Mouse (Mus musculus) left cerebral cortex, adult 8-10 months (tissue): Measurements from ENCODE around the gene Nudt22. TPM values are rescaled to one million over a fixed set of nuclear protein-coding genes. Genes with fewer than 3 reads are reported as not detected.

Experiments
- DNase-seq, 2 experiments: peaks; one replicate each; pipeline ENCODE4 v3.0.0; 2022; ENCODE audit warnings: low spot score in 2 of 2
- total RNA-seq, 4 experiments: library from RNA; stranded (reverse); gene quantifications; 2 replicates each; pipeline ENCODE4 v1.2.4; 2022

Gene Nudt22
- total RNA-seq, 4 experiments from 2014 or later, result 13.8 to 17.0 (median 16.2) TPM

GRCm38 (mm10) chr19:6977759-6978638 is 17.9 kb downstream of the Nudt22 start:
- DNase-seq, result no peak

GRCm38 (mm10) chr19:6975537-6976521 is 20.1 kb downstream of the Nudt22 start, which contains the start of gene Plcb3:
Gene Plcb3 (minus strand): TSS chr19:6976470.
- DNase-seq, result no peak

DNA sequence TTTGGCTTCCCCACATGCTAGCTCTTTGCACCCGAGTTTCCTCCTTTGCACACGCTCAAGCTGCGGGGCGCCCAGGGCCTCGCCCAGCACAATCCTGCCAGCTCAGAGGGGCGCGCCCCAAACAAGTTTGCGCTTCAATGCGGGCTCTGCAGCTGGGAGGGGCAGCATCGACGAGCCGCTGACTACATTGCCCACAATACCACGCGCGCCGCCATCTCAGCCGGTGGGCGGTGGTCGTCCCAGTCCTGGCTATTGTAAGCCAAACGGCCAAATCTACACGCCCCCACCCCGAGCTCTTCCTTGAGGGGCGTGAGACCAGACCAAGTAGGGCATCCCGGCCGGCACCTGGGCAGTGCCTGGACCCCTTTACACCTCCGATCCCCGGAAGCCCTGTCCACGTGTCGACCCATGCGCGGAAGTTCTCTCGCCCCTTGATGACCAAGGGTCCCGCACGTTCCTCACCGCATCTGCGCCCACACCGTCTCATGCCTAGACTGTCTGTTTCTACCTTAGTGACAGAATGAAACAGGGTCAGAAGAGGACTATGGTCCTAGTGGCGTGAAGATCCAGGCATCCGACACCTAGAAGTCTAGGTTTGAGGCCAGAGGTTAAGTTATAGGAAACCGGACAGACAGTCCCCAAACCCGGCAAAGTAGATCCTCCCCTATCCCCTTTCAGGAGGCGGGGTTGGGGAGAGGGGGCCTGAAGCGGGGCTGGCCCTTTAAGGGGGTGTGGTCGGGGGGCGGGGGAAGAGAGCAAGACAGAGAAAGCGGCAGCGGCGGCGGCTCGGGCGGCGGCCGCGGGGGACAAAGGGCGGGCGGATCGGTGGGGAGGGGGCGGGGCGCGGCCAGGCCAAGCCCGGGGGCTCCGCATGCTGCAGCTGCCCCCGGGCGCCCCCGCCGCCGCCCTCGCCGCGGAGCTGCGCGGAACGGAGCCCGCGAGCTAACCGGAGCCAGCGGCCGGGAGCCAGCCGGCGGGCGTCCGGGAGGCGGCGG is 21.4 kb downstream of the Nudt22 start, which contains the start of gene Ppp1r14b:
Gene Ppp1r14b, plus strand, starts transcription at position 758 of the 995 bp plus-strand sequence.
- DNase-seq, result peak; percentile 69 to 72

DNA sequence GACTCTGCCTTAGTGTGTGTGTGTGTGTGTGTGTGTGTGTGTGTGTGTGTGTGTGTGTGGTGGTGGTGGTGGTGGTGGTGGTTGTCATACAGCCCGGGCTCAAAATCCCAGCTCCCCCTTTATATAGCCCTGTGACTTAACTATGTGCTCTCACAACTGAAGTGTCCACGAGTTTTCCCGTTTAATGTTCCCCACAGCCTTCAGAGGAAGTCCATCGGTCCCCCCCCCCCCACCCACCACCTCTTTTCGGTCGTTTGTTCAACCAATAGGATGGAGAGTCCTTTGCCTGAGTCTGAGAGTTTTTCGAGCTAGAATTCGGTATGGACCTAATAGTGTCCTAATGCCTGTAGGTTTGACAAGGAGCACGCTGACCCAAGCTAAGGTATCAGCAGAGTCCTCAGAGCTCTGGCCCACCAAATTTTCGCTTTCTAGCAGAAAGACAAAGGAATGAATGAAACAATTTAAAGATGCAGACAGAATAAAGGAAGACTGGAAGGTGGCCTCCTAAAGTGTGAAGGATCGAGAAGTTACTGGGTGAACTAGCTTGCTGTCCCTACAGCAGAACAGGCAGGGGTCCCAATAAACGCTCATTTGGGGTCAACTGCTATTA is 22.2 kb downstream of the Nudt22 start:
- DNase-seq, result no peak

DNA sequence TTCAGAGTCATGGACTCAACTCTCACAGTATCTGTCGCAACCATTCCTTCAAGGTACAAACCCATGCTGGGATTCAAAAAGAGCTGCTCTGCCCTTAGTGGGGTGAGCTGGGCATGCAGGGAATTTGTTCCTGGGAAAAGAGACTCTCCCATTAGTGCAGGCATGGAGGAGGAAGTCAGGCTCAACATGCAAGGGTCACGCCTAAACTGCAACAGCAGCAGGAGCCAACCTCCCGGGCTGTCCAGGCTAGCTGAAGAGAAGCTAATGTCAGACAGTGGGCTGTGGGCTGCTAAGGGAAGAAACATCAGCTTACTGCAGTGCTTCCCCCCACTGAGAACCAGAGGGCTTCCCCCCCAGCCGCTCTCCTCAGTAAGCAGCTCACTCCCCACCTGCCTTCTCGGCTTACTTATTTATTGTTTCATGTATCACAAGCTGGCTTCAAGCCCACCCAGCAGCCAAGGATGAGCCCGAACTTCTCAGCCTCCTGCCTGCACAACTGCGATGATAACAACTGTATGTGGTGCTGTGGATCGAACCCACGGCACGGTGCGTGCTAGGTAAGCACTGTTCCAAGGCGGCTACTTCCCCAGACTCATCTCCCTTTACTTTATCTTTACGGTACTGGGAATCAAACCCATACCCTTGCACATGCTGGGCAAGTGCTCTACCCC is 23.5 kb downstream of the Nudt22 start:
- no peak for DNase-seq

- no peak for DNase-seq
Measured at GRCm38 (mm10) chr19:6971644-6972043, 24.3 kb downstream of the Nudt22 start.

DNA sequence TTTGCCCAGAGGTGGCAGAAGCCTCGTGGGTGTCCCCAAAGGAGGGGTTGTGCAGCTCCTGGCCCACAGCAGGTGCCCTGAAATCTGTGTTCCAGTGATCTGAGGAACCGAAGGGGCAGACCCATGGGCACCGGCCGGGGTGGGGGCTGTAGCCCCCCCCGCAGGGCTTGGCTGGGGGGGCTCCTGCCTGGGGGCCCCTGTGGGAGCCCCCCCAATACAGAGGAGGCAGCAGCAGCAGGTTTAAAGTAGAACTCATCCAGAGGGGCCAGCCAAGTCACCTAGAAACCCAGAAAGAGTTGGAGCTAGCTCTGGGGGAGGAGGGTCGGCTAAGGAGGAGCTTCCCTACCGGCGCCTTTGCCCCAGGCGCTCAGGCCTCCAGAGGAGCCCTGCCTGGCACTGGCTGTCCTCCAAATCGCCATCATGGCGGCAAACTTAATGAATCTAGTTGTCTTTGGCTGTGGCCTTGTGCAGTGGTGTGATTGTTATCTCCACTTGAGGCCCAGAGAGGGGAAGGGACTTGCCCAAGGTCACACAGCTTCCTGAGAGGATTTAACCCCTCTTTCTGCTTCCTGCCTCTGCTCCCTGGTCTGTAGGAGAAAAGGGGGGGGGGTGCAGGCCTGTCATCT is 25.3 kb downstream of the Nudt22 start:
- no peak for DNase-seq

- no peak for DNase-seq
Measured at GRCm38 (mm10) chr19:6969665-6970381, 26.1 kb downstream of the Nudt22 start.

DNA sequence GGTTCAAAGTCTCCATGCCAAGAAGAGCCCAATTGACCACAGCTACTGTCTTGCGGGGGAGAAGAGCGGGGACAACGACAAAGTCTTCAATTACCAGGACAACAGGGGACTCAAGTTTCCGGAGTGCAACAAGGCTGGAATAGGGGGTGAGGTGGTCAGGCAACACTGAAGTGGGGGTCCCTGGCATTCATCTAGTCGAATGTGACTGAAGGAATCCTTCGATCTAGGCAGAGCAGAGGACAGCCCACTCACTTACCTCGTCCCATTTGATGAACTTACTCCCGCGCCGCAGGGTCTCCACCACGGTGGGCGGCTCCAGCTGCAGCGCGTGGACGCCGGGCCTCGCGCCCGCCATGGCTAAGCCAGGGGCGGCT is 26.6 kb downstream of the Nudt22 start:
- no peak for DNase-seq

GRCm38 (mm10) chr19:6968491-6969271 is 27.2 kb downstream of the Nudt22 start:
- no peak for DNase-seq

- DNase-seq, result no peak
Measured at GRCm38 (mm10) chr19:6956461-6956860, 39.5 kb downstream of the Nudt22 start.

DNA sequence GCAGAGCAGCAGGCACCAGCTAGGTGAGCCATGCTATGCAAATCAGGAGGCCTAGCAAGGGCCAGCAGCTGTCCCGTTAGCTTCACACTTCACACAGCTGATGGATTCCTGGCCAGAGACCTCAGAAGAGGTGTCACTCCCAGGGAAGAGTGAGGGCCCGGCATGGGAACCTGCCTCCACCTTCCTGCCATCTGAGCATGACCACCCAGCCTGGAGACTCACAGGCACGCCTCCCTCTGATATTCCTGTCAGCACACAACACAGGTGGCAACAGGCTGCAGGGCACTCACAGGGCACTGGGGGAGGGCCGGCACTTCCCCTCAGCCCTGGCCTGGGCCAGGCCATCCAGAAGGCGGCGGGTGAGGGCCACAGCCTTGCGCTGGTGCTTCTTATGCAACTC is 40.5 kb downstream of the Nudt22 start:
- no peak for DNase-seq

GRCm38 (mm10) chr19:6954046-6954445 is 41.9 kb downstream of the Nudt22 start:
- DNase-seq, result no peak

GRCm38 (mm10) chr19:6952712-6953037 is 43.2 kb downstream of the Nudt22 start:
- no peak for DNase-seq

DNA sequence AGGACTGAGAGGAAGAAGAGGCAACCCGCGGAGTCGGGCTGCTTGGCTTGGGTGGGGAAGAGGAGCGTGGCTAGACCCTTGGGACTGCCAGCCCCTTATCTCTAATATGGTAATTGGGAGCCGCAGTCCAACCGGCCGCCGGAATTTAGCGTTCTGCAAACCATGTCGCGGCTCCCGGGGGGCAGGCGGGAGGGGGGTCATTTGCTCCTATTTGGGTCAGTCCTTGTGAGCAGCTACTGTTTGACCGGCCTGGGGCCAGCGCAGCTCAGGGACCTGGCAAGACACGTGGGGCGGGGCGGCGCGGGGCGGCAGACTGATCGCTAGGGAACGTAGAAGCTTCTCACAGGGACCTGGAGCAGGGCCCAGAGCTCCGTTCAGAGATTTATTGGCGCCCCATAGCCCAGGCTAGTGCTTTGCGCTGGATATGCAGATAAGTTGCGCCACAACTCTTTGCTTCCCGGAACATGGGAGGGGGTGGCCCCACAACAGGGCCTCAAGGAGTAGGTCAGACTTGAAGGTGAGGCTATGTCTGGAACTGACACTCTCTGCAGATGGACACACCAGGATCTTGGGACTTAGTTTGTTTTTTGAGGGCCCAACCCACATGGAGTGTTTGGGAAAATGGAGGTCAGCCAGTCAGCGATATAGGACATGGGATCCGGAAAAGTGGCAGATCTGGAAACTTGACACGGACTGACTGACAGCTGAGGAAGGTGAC is 43.8 kb downstream of the Nudt22 start:
- peak in 1 of 2 experiments; percentile 82 for DNase-seq

DNA sequence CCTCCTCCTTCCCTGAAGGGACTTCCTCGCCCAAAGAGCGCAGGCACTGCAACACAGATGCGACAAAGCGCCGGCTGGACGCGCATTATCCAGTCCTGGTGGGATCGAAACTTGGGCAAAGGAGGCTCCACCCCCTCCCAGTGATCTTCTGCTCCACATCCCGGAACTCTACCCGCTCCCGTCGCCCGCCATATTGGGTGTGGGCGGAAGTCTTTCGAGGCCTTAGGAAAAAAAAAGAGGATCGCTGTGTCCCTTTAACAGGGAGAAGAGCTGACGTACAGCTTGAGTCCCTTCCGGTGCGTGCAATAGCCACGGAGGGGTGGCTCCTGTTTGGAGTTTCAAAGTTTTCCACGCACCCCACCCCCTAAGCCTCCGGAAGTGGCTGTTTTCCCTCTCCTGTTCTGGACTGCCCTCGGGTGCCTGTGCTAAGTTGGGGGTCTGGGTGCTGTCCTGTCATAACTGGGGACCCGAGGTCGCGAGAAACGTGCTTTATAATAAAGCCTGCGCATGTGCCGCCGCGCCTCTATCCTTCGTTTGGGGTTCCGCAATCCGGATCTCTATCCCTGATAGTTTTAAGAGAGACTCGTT is 44.4 kb downstream of the Nudt22 start:
- DNase-seq, result peak; percentile 86 to 94
